Mouse (Mus musculus) intestine, embryonic 14.5 days (tissue): ENCODE measurements around the gene Pde10a. TPM values are rescaled to one million over a fixed set of nuclear protein-coding genes. Genes with fewer than 3 reads are reported as not detected.

Experiments used
- ATAC-seq: fragments of 200-750 bp; cut with Nextera tagmentation; replicated peaks from 2 replicates; pipeline ENCODE4 v1.8.0; 2017; ENCODE audit warnings: low read depth, moderate number of reproducible peaks, moderate TSS enrichment, moderate library complexity; ENCODE audit not compliant: low FRiP score, low TSS enrichment
- DNase-seq: peaks from one replicate; pipeline ENCODE4 v3.0.0-alpha.2; 2018; ENCODE audit warnings: low spot score
- H3K27ac ChIP-seq: fragments of 300-500 bp; sonication (generic); 2 replicates; pipeline ENCODE4 v1.5.1; 2014; ENCODE audit warnings: low read depth, mild to moderate bottlenecking, control low read depth
- H3K27me3 ChIP-seq: fragments of 300-500 bp; sonication (generic); replicated peaks from 2 replicates; pipeline ENCODE4 v1.6.1; 2014; ENCODE audit warnings: low read length, control low read depth; ENCODE audit not compliant: control insufficient read depth, insufficient read depth
- H3K36me3 ChIP-seq: fragments of 300-500 bp; sonication (generic); 2 replicates; pipeline ENCODE4 v1.6.1; 2014; ENCODE audit warnings: low read length, control low read depth; ENCODE audit not compliant: control insufficient read depth, insufficient read depth
- H3K4me1 ChIP-seq: fragments of 300-500 bp; sonication (generic); replicated peaks from 2 replicates; pipeline ENCODE4 v1.6.1; 2014; ENCODE audit warnings: low read length, control low read depth, mixed read lengths; ENCODE audit not compliant: control insufficient read depth, insufficient read depth
- H3K4me2 ChIP-seq: fragments of 300-500 bp; sonication (generic); 2 replicates; pipeline ENCODE4 v1.6.1; 2014; ENCODE audit warnings: low read length
- H3K4me3 ChIP-seq: fragments of 300-500 bp; sonication (generic); 2 replicates; pipeline ENCODE4 v1.5.1; 2014; ENCODE audit warnings: low read depth, low read length, control low read depth, mixed read lengths
- H3K9ac ChIP-seq: fragments of 300-500 bp; sonication (generic); 2 replicates; pipeline ENCODE4 v1.6.1; 2014; ENCODE audit warnings: mild to moderate bottlenecking, low read length
- H3K9me3 ChIP-seq: fragments of 300-500 bp; sonication (generic); 2 replicates; pipeline ENCODE4 v1.6.1; 2016; ENCODE audit warnings: low read length, control low read depth; ENCODE audit not compliant: control insufficient read depth
- WGBS: fragments of 180-500 bp; shearing (Covaris S2); extraction: QIAGEN DNeasy Blood & Tissue Kit; methylation state at CpG from one replicate; pipeline ENCODE4 v1.1.7; 2014; 5-methylcytosine and 5-hydroxymethylcytosine counted together
- polyA plus RNA-seq: library from polyadenylated mRNA; unstranded; fragments of >200 nt; fragmentation: Nextera tagmentation; extraction: Ambion mirVana; gene quantifications from 2 replicates; pipeline ENCODE4 v1.2.1, GENCODE M21; 2014

Pde10a gene
- polyA plus RNA-seq, 1 experiment from 2014 or later: 1.4 TPM

- no peak for ATAC-seq
- WGBS: 34% methylated on average over 7 of the region's 7 CpGs
Measured at GRCm38 (mm10) chr17:8613882-8614551, 88.8 kb downstream of the Pde10a start.

GRCm38 (mm10) chr17:8620346-8620745, 95.2 kb downstream of the Pde10a start:
- H3K4me1 ChIP-seq: 0 out of 2 replicates have a peak, but pooled peaks cover 5% of the 10 kb centered on the region
- no peak overlapping the region for H3K4me3 ChIP-seq
- H3K4me2 ChIP-seq: no peak overlapping the region
- ATAC-seq (no peak), DNase-seq (no peak)
- no peak overlapping the region for H3K27ac ChIP-seq
- H3K36me3 ChIP-seq: no peaks in the 10 kb centered on the region
- 44% methylated on average over 5 of the region's 5 CpGs for WGBS
- no peaks in the 10 kb centered on the region for H3K27me3 ChIP-seq
- no peak overlapping the region for H3K9ac ChIP-seq
- no peaks in the 10 kb centered on the region for H3K9me3 ChIP-seq

More at GRCm38 (mm10) chr17:8613882-8614551, 88.8 kb downstream of the Pde10a start:
- Histone ChIP-seq H3K9me3 (no peaks in the 10 kb centered on the region), H3K9ac (no peak overlapping the region), H3K4me1 (no peaks in the 10 kb centered on the region), H3K4me2 (no peak overlapping the region), H3K4me3 (no peak overlapping the region), H3K27me3 (no peaks in the 10 kb centered on the region), H3K27ac (no peak overlapping the region), H3K36me3 (no peaks in the 10 kb centered on the region)
- DNase-seq: peak; percentile 93

GRCm38 (mm10) chr17:8621105-8621504, 95.9 kb downstream of the Pde10a start:
- no peak for DNase-seq
- ATAC-seq: no peak
- WGBS: 52% methylated on average over 2 of the region's 2 CpGs

GRCm38 (mm10) chr17:8621906-8622305, 96.7 kb downstream of the Pde10a start:
- no peak for ATAC-seq
- 31% methylated on average over 6 of the region's 6 CpGs for whole genome bisulfite sequencing
- no peaks in the 10 kb centered on the region for H3K9me3 ChIP-seq
- H3K27me3 ChIP-seq: peaks cover 5% of the 10 kb centered on the region; the same call in 1 of the 2 replicates
- H3K4me1 ChIP-seq: 0 out of 2 replicates have a peak, but pooled peaks cover 5% of the 10 kb centered on the region
- no peak overlapping the region for H3K9ac ChIP-seq
- no peak overlapping the region for H3K27ac ChIP-seq
- no peaks in the 10 kb centered on the region for H3K36me3 ChIP-seq
- H3K4me3 ChIP-seq: no peak overlapping the region
- DNase-seq: peak; percentile 53
- no peak overlapping the region for H3K4me2 ChIP-seq

More at GRCm38 (mm10) chr17:8621105-8621504, 95.9 kb downstream of the Pde10a start:
- Histone ChIP-seq H3K9me3 (no peaks in the 10 kb centered on the region), H3K27me3 (0 out of 2 replicates have a peak, but pooled peaks cover 5% of the 10 kb centered on the region), H3K9ac (no peak overlapping the region), H3K4me1 (0 out of 2 replicates have a peak, but pooled peaks cover 5% of the 10 kb centered on the region), H3K36me3 (no peaks in the 10 kb centered on the region), H3K27ac (no peak overlapping the region), H3K4me3 (no peak overlapping the region), H3K4me2 (no peak overlapping the region)

- 69% methylated on average over 8 of the region's 8 CpGs for WGBS
- ATAC-seq (no peak), DNase-seq (no peak)
- H3K9me3 ChIP-seq: no peaks in the 10 kb centered on the region
- no peaks in the 10 kb centered on the region for H3K36me3 ChIP-seq
- no peak overlapping the region for H3K9ac ChIP-seq
- H3K4me1 ChIP-seq: 0 out of 2 replicates have a peak, but pooled peaks cover 5% of the 10 kb centered on the region
- H3K27me3 ChIP-seq: peaks cover 7% of the 10 kb centered on the region; the same call in 1 of the 2 replicates
- H3K4me3 ChIP-seq: no peak overlapping the region
- no peak overlapping the region for H3K4me2 ChIP-seq
- no peak overlapping the region for H3K27ac ChIP-seq
Measured at GRCm38 (mm10) chr17:8626421-8626820, 101.2 kb downstream of the Pde10a start.

GRCm38 (mm10) chr17:8631701-8632100, 106.5 kb downstream of the Pde10a start:
- Histone ChIP-seq H3K27ac (no peak overlapping the region), H3K27me3 (peaks cover 2% of the 10 kb centered on the region; the same call in 1 of the 2 replicates), H3K9me3 (no peaks in the 10 kb centered on the region), H3K4me1 (no peaks in the 10 kb centered on the region), H3K4me3 (no peak overlapping the region), H3K9ac (no peak overlapping the region), H3K4me2 (no peak overlapping the region), H3K36me3 (no peaks in the 10 kb centered on the region)
- ATAC-seq (no peak), DNase-seq (no peak)
- 43% methylated on average over 1 of the region's 1 CpGs for WGBS

- H3K27ac ChIP-seq: no peak overlapping the region
- H3K4me2 ChIP-seq: no peak overlapping the region
- WGBS: 54% methylated on average over 8 of the region's 8 CpGs
- no peaks in the 10 kb centered on the region for H3K4me1 ChIP-seq
- H3K27me3 ChIP-seq: 0 out of 2 replicates have a peak, but pooled peaks cover 2% of the 10 kb centered on the region
- no peak overlapping the region for H3K9ac ChIP-seq
- DNase-seq: peak; percentile 45
- no peaks in the 10 kb centered on the region for H3K36me3 ChIP-seq
- no peaks in the 10 kb centered on the region for H3K9me3 ChIP-seq
- no peak overlapping the region for H3K4me3 ChIP-seq
- ATAC-seq: no peak
Measured at GRCm38 (mm10) chr17:8633596-8633995, 108.4 kb downstream of the Pde10a start.

- no peak overlapping the region for H3K9ac ChIP-seq
- 81% methylated on average over 4 of the region's 4 CpGs for WGBS
- ATAC-seq (no peak), DNase-seq (peak; percentile 35)
- no peak overlapping the region for H3K27ac ChIP-seq
- H3K4me3 ChIP-seq: no peak overlapping the region
- no peaks in the 10 kb centered on the region for H3K9me3 ChIP-seq
- H3K4me1 ChIP-seq: no peaks in the 10 kb centered on the region
- H3K27me3 ChIP-seq: 0 out of 2 replicates have a peak, but pooled peaks cover 2% of the 10 kb centered on the region
- no peaks in the 10 kb centered on the region for H3K36me3 ChIP-seq
- H3K4me2 ChIP-seq: no peak overlapping the region
Measured at GRCm38 (mm10) chr17:8634476-8634875, 109.3 kb downstream of the Pde10a start.

GRCm38 (mm10) chr17:8636231-8636630, 111.1 kb downstream of the Pde10a start:
- 71% methylated on average over 3 of the region's 3 CpGs for WGBS
- H3K4me1 ChIP-seq: no peaks in the 10 kb centered on the region
- no peaks in the 10 kb centered on the region for H3K27me3 ChIP-seq
- no peak overlapping the region for H3K4me2 ChIP-seq
- DNase-seq (no peak), ATAC-seq (no peak)
- H3K27ac ChIP-seq: no peak overlapping the region
- H3K9me3 ChIP-seq: no peaks in the 10 kb centered on the region
- no peak overlapping the region for H3K9ac ChIP-seq
- no peaks in the 10 kb centered on the region for H3K36me3 ChIP-seq
- H3K4me3 ChIP-seq: no peak overlapping the region
